Mouse (Mus musculus) myocyte (in vitro differentiated cells): ENCODE measurements at regions not wholly inside any gene's neighbourhood (a gene's known extent, or its start where the extent isn't known, plus 50 kb on each side); places are given as distances from the start of the nearest gene placed in this dataset.

Source experiments
- H3K27me3 ChIP-seq: one replicate; pipeline ENCODE4 v1.6.1; 2011; ENCODE audit not compliant: control insufficient read depth, insufficient read depth, insufficient read length
- H3K36me3 ChIP-seq: one replicate; pipeline ENCODE4 v1.6.1; 2011; ENCODE audit not compliant: control insufficient read depth, insufficient read depth
- H3K4me2 ChIP-seq: one replicate; pipeline ENCODE4 v1.6.1; 2011; ENCODE audit warnings: low read depth, control low read depth
- H3K4me3 ChIP-seq: one replicate; pipeline ENCODE4 v1.5.1; 2011; ENCODE audit warnings: mild to moderate bottlenecking, control low read depth, moderate library complexity
- H3K79me2 ChIP-seq: one replicate; pipeline ENCODE4 v1.6.1; 2011; ENCODE audit not compliant: control insufficient read depth, insufficient read depth
- H3ac ChIP-seq: one replicate; pipeline ENCODE4 v1.6.1; 2011; ENCODE audit not compliant: control insufficient read depth, insufficient read length
- CEBPB ChIP-seq: IDR thresholded peaks from 2 replicates; pipeline ENCODE4 v1.6.1; 2011; ENCODE audit warnings: mild to moderate bottlenecking, moderate library complexity; ENCODE audit not compliant: poor library complexity, insufficient read depth, severe bottlenecking
- E2F4 ChIP-seq: IDR thresholded peaks from one replicate; pipeline ENCODE4 v1.6.1; 2011; ENCODE audit warnings: mild to moderate bottlenecking, control low read depth, moderate library complexity; ENCODE audit not compliant: insufficient read depth
- MAX ChIP-seq: IDR thresholded peaks from one replicate; pipeline ENCODE4 v1.6.1; 2011; ENCODE audit warnings: low read depth, mild to moderate bottlenecking, control low read depth
- MYOD1 ChIP-seq, 3 experiments: IDR thresholded peaks; one replicate each; pipeline ENCODE4 v1.6.1; 2011; ENCODE audit warnings: control low read depth in 2 of 3, low read depth in 2 of 3, mild to moderate bottlenecking in 2 of 3, moderate library complexity in 1 of 3; ENCODE audit not compliant: insufficient read length in 2 of 3, control insufficient read depth in 1 of 3
- MYOG ChIP-seq, 3 experiments: IDR thresholded peaks; one replicate each; pipeline ENCODE4 v1.6.1; 2011; ENCODE audit warnings: control low read depth in 2 of 3, low read depth in 2 of 3, mild to moderate bottlenecking in 2 of 3; ENCODE audit not compliant: insufficient read length in 2 of 3, control insufficient read depth in 1 of 3, insufficient read depth in 1 of 3
- POLR2A ChIP-seq: IDR thresholded peaks from one replicate; pipeline ENCODE4 v1.6.1; 2011; ENCODE audit warnings: low read depth, mild to moderate bottlenecking, control low read depth, moderate library complexity; ENCODE audit not compliant: insufficient read length
- POLR2AphosphoS2 ChIP-seq: IDR thresholded peaks from one replicate; pipeline ENCODE4 v1.6.1; 2011; ENCODE audit warnings: low read depth, control low read depth; ENCODE audit not compliant: insufficient read length
- REST ChIP-seq: IDR thresholded peaks from one replicate; pipeline ENCODE4 v1.6.1; 2011; ENCODE audit warnings: mild to moderate bottlenecking, control low read depth, moderate library complexity; ENCODE audit not compliant: insufficient read depth, insufficient read length
- SRF ChIP-seq: IDR thresholded peaks from one replicate; pipeline ENCODE4 v1.6.1; 2011; ENCODE audit warnings: low read depth; ENCODE audit not compliant: control insufficient read depth, insufficient read length
- TCF12 ChIP-seq: IDR thresholded peaks from one replicate; pipeline ENCODE4 v1.6.1; 2011; ENCODE audit warnings: mild to moderate bottlenecking, control low read depth; ENCODE audit not compliant: poor library complexity, insufficient read depth, severe bottlenecking
- TCF3 ChIP-seq: IDR thresholded peaks from one replicate; pipeline ENCODE4 v1.6.1; 2011; ENCODE audit warnings: low read depth, control low read depth; ENCODE audit not compliant: insufficient read length
- USF1 ChIP-seq: IDR thresholded peaks from one replicate; pipeline ENCODE4 v1.6.1; 2011; ENCODE audit warnings: low read depth, mild to moderate bottlenecking, control low read depth, moderate library complexity

DNA sequence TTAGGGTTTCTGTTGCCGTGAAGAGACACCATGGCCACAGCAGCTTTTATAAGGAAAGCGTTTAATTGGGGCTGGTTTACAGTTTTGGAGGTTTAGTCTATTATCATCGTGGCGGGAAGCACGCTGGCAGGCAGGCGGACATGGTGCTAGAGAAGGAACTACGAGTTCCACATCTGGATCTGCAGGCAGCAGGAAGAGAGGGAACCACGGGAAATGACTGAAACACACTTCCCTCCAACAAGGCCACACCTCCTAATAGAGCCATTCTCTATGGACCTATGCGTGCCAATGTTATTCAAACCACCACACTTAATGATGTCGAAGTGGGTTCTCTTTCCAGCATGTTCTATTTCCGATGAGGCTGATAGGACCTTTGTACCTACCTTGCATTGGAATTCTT lies 81.3 kb upstream of the Zfp703 start:
- H3K79me2 ChIP-seq = no peaks in the 10 kb centered on the region
- H3K4me2 ChIP-seq = no peak overlapping the region
- H3K36me3 ChIP-seq = no peaks in the 10 kb centered on the region
- no peak for TF ChIP-seq POLR2A
- TF ChIP-seq MAX = no peak
- TF ChIP-seq TCF3 = no peak
- TF ChIP-seq REST = no peak
- TF ChIP-seq MYOG (IDR thresholded peaks at IDR 0.05; ENCODE audit: control insufficient read depth in 1 of 3, insufficient read depth in 1 of 3, insufficient read length in 2 of 3, low read depth in 2 of 3) = no peak
- TF ChIP-seq CEBPB = no peak
- TF ChIP-seq POLR2AphosphoS2 = no peak
- no peak for TF ChIP-seq E2F4
- TF ChIP-seq MYOD1 (IDR thresholded peaks at IDR 0.05; ENCODE audit: control insufficient read depth in 1 of 3, insufficient read length in 2 of 3, low read depth in 2 of 3) = no peak
- TF ChIP-seq USF1 = no peak
- TF ChIP-seq SRF = no peak
- no peak for TF ChIP-seq TCF12
- no peak overlapping the region for H3ac ChIP-seq
- no peak overlapping the region for H3K4me3 ChIP-seq
- H3K27me3 ChIP-seq = no peaks in the 10 kb centered on the region

DNA sequence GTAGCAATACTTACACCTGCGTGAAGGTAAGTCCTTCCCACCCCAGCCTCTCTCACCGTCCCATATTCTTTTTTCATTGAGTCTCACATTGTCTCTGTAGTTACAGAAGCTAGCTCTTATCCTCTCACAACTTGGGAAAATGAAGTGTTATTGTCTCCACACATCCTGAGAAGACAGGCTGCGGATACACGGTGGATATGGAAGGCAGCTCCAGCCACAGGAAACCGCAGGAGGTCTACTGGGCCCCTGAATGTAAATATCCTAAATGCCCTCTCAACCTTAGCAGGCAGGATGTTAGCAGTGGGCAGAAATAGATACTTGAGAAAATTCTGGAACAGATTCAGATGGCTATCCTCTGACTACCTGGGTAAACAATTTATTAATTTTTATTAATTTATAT lies 73.8 kb upstream of the Zfp703 start:
- Histone ChIP-seq H3K4me2 (no peak overlapping the region), H3ac (no peak overlapping the region), H3K36me3 (no peaks in the 10 kb centered on the region), H3K27me3 (no peaks in the 10 kb centered on the region), H3K4me3 (no peak overlapping the region), H3K79me2 (no peaks in the 10 kb centered on the region)
- no peak for TF ChIP-seq MYOG (IDR thresholded peaks at IDR 0.05; ENCODE audit: control insufficient read depth in 1 of 3, insufficient read depth in 1 of 3, insufficient read length in 2 of 3, low read depth in 2 of 3)
- no peak for TF ChIP-seq MYOD1 (IDR thresholded peaks at IDR 0.05; ENCODE audit: control insufficient read depth in 1 of 3, insufficient read length in 2 of 3, low read depth in 2 of 3)
- TF ChIP-seq TCF3 = no peak
- no peak for TF ChIP-seq TCF12
- no peak for TF ChIP-seq CEBPB
- no peak for TF ChIP-seq E2F4
- TF ChIP-seq POLR2A = no peak
- no peak for TF ChIP-seq SRF
- TF ChIP-seq REST = no peak
- no peak for TF ChIP-seq MAX
- TF ChIP-seq USF1 = no peak
- TF ChIP-seq POLR2AphosphoS2 = no peak

DNA sequence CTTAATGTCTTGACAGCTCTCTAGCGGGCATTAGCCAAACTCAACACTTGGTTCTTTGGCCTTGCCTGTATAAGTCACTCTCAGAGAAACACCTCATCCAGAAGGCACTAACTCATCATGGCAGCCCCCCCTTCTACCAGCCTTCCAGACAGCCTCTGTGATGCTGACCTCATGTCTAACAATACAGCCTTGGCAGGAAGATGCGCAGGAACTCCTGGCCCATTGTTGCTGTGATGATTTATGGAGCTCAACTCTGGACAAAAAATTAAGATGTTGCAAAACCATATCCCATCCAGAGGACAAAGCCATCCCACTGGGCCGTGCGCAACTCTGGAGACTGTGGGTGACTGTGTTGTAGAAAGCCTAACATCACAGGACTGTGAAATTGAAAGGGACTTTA lies 70.9 kb upstream of the Zfp703 start:
- TF ChIP-seq MAX (no peak), TCF3 (no peak), MYOG (IDR thresholded peaks at IDR 0.05; ENCODE audit: control insufficient read depth in 1 of 3, insufficient read depth in 1 of 3, insufficient read length in 2 of 3, low read depth in 2 of 3) (no peak), E2F4 (no peak), MYOD1 (IDR thresholded peaks at IDR 0.05; ENCODE audit: control insufficient read depth in 1 of 3, insufficient read length in 2 of 3, low read depth in 2 of 3) (no peak), SRF (no peak), CEBPB (no peak), POLR2A (no peak), USF1 (no peak), REST (no peak), TCF12 (no peak), POLR2AphosphoS2 (no peak)
- no peak overlapping the region for H3K4me3 ChIP-seq
- H3ac ChIP-seq = no peak overlapping the region
- no peaks in the 10 kb centered on the region for H3K27me3 ChIP-seq
- no peaks in the 10 kb centered on the region for H3K79me2 ChIP-seq
- no peaks in the 10 kb centered on the region for H3K36me3 ChIP-seq
- no peak overlapping the region for H3K4me2 ChIP-seq

DNA sequence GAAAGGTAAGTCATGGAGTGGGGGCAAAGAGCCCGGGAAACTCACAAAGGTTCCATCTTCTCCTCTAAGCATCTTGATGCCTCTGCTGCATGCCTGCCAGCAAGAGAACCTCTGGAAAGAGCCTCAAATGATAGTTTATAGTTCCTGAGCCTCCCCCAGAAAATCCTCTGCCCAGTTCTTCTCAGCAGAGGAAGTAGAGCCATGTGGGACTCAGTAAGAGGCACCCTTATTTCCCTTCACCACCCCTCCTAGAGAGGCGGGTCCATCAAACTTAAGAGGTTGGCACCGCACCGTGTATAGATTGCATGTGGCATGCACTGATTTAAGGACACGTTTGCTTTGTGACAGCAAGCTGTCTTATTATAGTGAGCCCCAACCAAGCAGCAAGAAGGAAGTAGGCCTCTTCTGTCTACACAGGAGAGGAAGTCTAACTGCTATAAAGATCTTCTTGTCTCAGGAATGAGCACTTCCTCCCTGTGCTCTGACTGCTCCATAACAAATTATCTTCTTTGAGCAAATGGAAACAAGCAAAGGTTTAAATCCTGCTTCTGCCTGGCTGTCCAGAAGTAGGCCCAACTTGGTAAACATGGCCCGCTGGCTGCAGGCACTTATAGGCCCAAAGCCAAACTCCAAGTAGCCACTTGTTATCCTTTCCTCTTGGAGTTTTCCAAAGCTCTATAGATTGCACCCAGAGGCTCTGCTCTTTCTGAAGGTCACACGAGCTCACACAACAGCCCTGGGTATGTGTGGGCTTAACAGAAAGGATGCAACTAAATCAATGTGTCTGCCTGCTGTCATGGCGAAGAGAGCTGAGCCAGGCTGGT lies 69.6 kb upstream of the Zfp703 start:
- no peaks in the 10 kb centered on the region for H3K79me2 ChIP-seq
- H3K36me3 ChIP-seq = no peaks in the 10 kb centered on the region
- no peak overlapping the region for H3ac ChIP-seq
- no peak overlapping the region for H3K4me3 ChIP-seq
- H3K4me2 ChIP-seq = no peak overlapping the region
- no peaks in the 10 kb centered on the region for H3K27me3 ChIP-seq
- TF ChIP-seq POLR2AphosphoS2 (no peak), USF1 (no peak), CEBPB (no peak), MAX (no peak), SRF (no peak), REST (no peak), TCF12 (no peak), MYOG (IDR thresholded peaks at IDR 0.05; ENCODE audit: control insufficient read depth in 1 of 3, insufficient read depth in 1 of 3, insufficient read length in 2 of 3, low read depth in 2 of 3) (no peak), POLR2A (no peak), E2F4 (no peak), MYOD1 (IDR thresholded peaks at IDR 0.05; ENCODE audit: control insufficient read depth in 1 of 3, insufficient read length in 2 of 3, low read depth in 2 of 3) (no peak), TCF3 (no peak)
